Mouse (Mus musculus) heart, embryonic 14.5 days (tissue): ENCODE measurements at regions not wholly inside any gene's neighbourhood (a gene's known extent, or its start where the extent isn't known, plus 50 kb on each side); places are given as distances from the start of the nearest gene placed in this dataset.

Source experiments
- ATAC-seq: fragments of 200-750 bp; cut with Nextera tagmentation; 2 replicates; pipeline ENCODE4 v1.8.0; 2017; ENCODE audit warnings: low read depth, moderate TSS enrichment; ENCODE audit not compliant: insufficient number of reproducible peaks, insufficient read depth, low FRiP score
- H3K27ac ChIP-seq, 2 experiments: fragments of 200-500 bp in 1 of 2; fragments of 300-500 bp in 1 of 2; sonication (generic) in 1 of 2; replicated peaks in 1 of 2; 2 replicates each; pipeline ENCODE4 v1.5.1; 2012 to 2014; ENCODE audit warnings: low read depth in 2 of 2, low read length in 2 of 2, control low read depth in 1 of 2, mild to moderate bottlenecking in 1 of 2, mixed read lengths in 1 of 2; ENCODE audit not compliant: control insufficient read depth in 1 of 2, insufficient read depth in 1 of 2
- H3K27me3 ChIP-seq: fragments of 300-500 bp; sonication (generic); 2 replicates; pipeline ENCODE4 v1.6.1; 2014; ENCODE audit warnings: mild to moderate bottlenecking, low read length, control low read depth; ENCODE audit not compliant: control insufficient read depth, insufficient read depth
- H3K36me3 ChIP-seq: fragments of 300-500 bp; sonication (generic); 2 replicates; pipeline ENCODE4 v1.6.1; 2014; ENCODE audit warnings: mild to moderate bottlenecking, control low read depth, low read length, mixed read lengths; ENCODE audit not compliant: control insufficient read depth, insufficient read depth
- H3K4me1 ChIP-seq, 2 experiments: fragments of 200-500 bp in 1 of 2; fragments of 300-500 bp in 1 of 2; sonication (generic) in 1 of 2; 2 replicates each; pipeline ENCODE4 v1.6.1; 2012 to 2014; ENCODE audit warnings: low read length in 2 of 2, control low read depth in 1 of 2, mixed read lengths in 1 of 2; ENCODE audit not compliant: control insufficient read depth in 2 of 2, insufficient read depth in 2 of 2
- H3K4me2 ChIP-seq: fragments of 300-500 bp; sonication (generic); 2 replicates; pipeline ENCODE4 v1.6.1; 2014; ENCODE audit warnings: mild to moderate bottlenecking, low read length
- H3K4me3 ChIP-seq, 2 experiments: fragments of 200-500 bp in 1 of 2; fragments of 300-500 bp in 1 of 2; sonication (generic) in 1 of 2; 2 replicates each; pipeline ENCODE4 v1.5.1; 2012 to 2014; ENCODE audit warnings: low read length in 2 of 2, mild to moderate bottlenecking in 2 of 2, control low read depth in 1 of 2, low read depth in 1 of 2, moderate library complexity in 1 of 2; ENCODE audit not compliant: control insufficient read depth in 1 of 2, insufficient read depth in 1 of 2
- H3K9ac ChIP-seq: fragments of 300-500 bp; sonication (generic); 2 replicates; pipeline ENCODE4 v1.6.1; 2014; ENCODE audit warnings: mild to moderate bottlenecking, low read length
- H3K9me3 ChIP-seq: fragments of 300-500 bp; sonication (generic); 2 replicates; pipeline ENCODE4 v1.6.1; 2016; ENCODE audit warnings: low read length, control low read depth; ENCODE audit not compliant: control insufficient read depth
- WGBS: fragments of 180-500 bp; shearing (Covaris S2); extraction: QIAGEN DNeasy Blood & Tissue Kit; methylation state at CpG from one replicate; pipeline ENCODE4 v1.1.7; 2014; 5-methylcytosine and 5-hydroxymethylcytosine counted together

- no peaks in the 10 kb centered on the region for H3K4me1 ChIP-seq
- H3K9me3 ChIP-seq: no peaks in the 10 kb centered on the region
- WGBS: 71% methylated on average over 5 of the region's 5 CpGs
- no peak overlapping the region for H3K4me2 ChIP-seq
- no peaks in the 10 kb centered on the region for H3K36me3 ChIP-seq
- H3K9ac ChIP-seq: no peak overlapping the region
- H3K27me3 ChIP-seq: no peaks in the 10 kb centered on the region
- no peak for ATAC-seq
- no peak overlapping the region for H3K27ac ChIP-seq
- H3K4me3 ChIP-seq: no peak overlapping the region
Observed at GRCm38 (mm10) chr15:27341518-27341976, 124.9 kb upstream of the Ank start.

DNA sequence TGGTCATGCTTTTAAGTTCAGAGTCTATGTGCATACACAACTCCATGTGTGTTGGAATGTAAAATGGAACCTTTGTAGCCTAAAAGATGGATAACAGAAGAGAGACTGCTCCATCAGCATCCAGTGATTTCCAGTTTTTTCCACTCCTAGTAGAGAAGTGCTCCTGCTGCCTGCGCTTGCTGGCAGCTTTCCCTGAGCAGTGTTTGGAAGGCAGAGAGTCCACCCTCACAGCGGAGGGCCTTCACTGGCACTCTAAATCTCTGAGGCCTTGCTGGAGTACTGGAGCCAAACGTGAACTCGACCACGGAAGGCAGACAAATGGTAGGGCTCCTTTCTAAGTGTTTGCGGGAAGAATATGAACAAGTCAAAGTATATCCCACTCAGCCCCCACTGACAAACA, 108.0 kb upstream of the Ank start:
- Histone ChIP-seq H3K9ac (no peak overlapping the region), H3K27ac (no peak overlapping the region), H3K4me2 (no peak overlapping the region), H3K4me1 (no peaks in the 10 kb centered on the region), H3K9me3 (no peaks in the 10 kb centered on the region), H3K4me3 (no peak overlapping the region), H3K27me3 (no peaks in the 10 kb centered on the region), H3K36me3 (no peaks in the 10 kb centered on the region)
- no peak for ATAC-seq
- WGBS: 69% methylated on average over 6 of the region's 6 CpGs

DNA sequence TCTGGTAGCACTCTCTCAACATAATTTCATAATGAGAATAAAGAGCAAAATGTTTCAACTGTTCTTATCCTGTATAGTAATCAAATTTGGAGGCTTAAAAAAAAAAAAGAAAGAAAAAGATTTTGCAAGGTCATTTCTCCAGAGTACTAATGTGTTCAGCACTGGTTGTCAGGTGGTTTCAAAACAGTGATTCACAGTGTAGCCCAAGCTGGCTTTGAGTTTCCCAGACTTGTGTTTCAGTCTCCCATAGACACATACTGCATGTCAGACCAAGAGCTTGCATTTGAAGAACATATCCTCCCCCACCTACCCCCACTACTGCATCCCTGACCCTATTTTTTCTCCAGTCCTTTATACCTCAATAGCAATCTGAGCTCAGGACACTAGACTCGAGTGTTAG, 107.2 kb upstream of the Ank start:
- H3K9me3 ChIP-seq: no peaks in the 10 kb centered on the region
- H3K36me3 ChIP-seq: no peaks in the 10 kb centered on the region
- no peak overlapping the region for H3K9ac ChIP-seq
- no peak overlapping the region for H3K4me2 ChIP-seq
- 43% methylated on average over 1 of the region's 1 CpGs for WGBS
- no peak overlapping the region for H3K27ac ChIP-seq
- no peaks in the 10 kb centered on the region for H3K27me3 ChIP-seq
- H3K4me1 ChIP-seq: no peaks in the 10 kb centered on the region
- no peak overlapping the region for H3K4me3 ChIP-seq
- no peak for ATAC-seq

GRCm38 (mm10) chr15:27374517-27374916, 92.0 kb upstream of the Ank start:
- H3K27me3 ChIP-seq: no peaks in the 10 kb centered on the region
- no peak overlapping the region for H3K27ac ChIP-seq
- H3K9ac ChIP-seq: no peak overlapping the region
- H3K9me3 ChIP-seq: no peaks in the 10 kb centered on the region
- H3K4me2 ChIP-seq: no peak overlapping the region
- no peak for ATAC-seq
- no peaks in the 10 kb centered on the region for H3K4me1 ChIP-seq
- 55% methylated on average over 1 of the region's 1 CpGs for WGBS
- H3K4me3 ChIP-seq: no peak overlapping the region
- no peaks in the 10 kb centered on the region for H3K36me3 ChIP-seq

DNA sequence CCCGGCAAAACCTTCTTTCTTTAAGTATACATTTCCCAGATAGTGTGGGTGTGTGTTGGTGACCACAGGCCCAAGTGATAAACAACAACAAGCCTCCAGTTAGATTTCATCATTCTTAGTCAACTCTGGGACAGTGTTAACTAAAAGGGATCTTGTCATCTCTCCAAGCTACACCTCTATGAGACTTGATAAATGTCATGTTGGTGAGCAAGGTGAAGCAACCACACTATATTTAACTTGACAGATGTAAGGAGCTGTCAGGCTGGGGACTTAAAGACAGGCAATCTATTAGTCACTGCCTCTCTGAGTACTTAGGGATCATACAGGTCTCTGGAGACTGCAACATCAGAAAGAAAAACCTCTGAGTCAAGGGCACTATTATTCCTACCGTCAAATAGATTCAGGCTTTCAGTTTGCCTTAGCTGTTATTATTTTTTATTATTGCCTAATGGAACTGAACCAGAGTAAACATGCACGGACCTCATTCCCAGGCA, 87.8 kb upstream of the Ank start:
- no peaks in the 10 kb centered on the region for H3K36me3 ChIP-seq
- H3K4me2 ChIP-seq: no peak overlapping the region
- H3K4me3 ChIP-seq: no peak overlapping the region
- no peak for ATAC-seq
- no peaks in the 10 kb centered on the region for H3K9me3 ChIP-seq
- WGBS: 68% methylated on average over 3 of the region's 3 CpGs
- H3K9ac ChIP-seq: no peak overlapping the region
- no peaks in the 10 kb centered on the region for H3K27me3 ChIP-seq
- H3K4me1 ChIP-seq: no peaks in the 10 kb centered on the region
- H3K27ac ChIP-seq: no peak overlapping the region

DNA sequence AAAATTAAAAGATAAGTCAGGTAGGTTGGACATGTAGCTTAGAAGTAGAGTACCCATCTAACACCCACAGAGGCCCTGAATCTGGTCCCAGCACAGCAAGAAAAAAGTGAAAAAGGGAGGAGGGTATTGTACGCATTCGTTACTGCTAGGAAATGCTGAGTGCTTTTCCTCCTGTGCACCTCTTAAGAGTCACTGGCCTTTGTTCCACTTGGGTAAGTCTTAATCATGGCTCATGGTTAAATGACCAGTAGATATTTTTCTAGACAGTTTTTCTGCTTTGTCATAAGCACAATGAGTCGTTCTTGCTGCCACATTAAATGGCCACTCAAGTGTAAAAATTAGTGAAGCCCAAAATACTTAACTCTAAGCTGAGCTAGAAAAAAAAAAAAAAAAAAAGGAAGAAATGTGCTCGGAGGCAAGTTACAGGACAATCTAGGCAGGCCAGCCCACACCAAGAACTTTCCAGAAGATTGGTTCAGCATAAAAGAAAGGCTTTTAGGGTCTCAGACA, 86.0 kb upstream of the Ank start:
- no peaks in the 10 kb centered on the region for H3K36me3 ChIP-seq
- 83% methylated on average over 4 of the region's 4 CpGs for WGBS
- no peaks in the 10 kb centered on the region for H3K9me3 ChIP-seq
- no peak overlapping the region for H3K9ac ChIP-seq
- H3K4me3 ChIP-seq: no peak overlapping the region
- no peak overlapping the region for H3K27ac ChIP-seq
- H3K27me3 ChIP-seq: no peaks in the 10 kb centered on the region
- H3K4me1 ChIP-seq: no peaks in the 10 kb centered on the region
- no peak overlapping the region for H3K4me2 ChIP-seq
- no peak for ATAC-seq

DNA sequence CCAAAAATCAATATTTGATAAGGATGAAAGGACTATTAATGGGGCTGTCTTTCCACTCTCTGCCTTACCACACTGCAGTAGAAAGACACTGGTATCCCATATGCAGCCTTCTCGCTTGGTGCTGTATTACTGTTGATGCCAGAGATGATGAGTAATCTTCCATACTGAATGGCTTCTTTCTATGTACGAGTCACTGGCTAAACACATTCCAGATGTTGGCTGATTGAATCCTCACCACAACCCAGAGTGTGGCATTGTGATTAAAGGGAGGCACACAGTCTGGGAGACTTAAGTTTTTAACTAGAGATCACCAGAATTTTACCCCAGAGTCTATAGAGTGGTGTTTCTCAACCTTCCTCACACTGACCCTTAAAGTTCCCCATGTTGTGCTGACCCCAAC, 84.9 kb upstream of the Ank start:
- H3K9me3 ChIP-seq: no peaks in the 10 kb centered on the region
- no peak; the same call in 1 of the 2 replicates for ATAC-seq
- no peak overlapping the region for H3K4me2 ChIP-seq
- WGBS: 61% methylated on average over 2 of the region's 2 CpGs
- no peak overlapping the region for H3K27ac ChIP-seq
- H3K4me1 ChIP-seq: no peaks in the 10 kb centered on the region
- no peaks in the 10 kb centered on the region for H3K27me3 ChIP-seq
- no peaks in the 10 kb centered on the region for H3K36me3 ChIP-seq
- no peak overlapping the region for H3K9ac ChIP-seq
- no peak overlapping the region for H3K4me3 ChIP-seq

- Histone ChIP-seq H3K9ac (no peak overlapping the region), H3K4me2 (no peak overlapping the region), H3K4me3 (no peak overlapping the region), H3K36me3 (no peaks in the 10 kb centered on the region), H3K4me1 (no peaks in the 10 kb centered on the region), H3K9me3 (no peaks in the 10 kb centered on the region), H3K27me3 (no peaks in the 10 kb centered on the region), H3K27ac (no peak overlapping the region)
- ATAC-seq: no peak
- 94% methylated on average over 2 of the region's 2 CpGs for WGBS
Observed at GRCm38 (mm10) chr15:27390567-27390966, 75.9 kb upstream of the Ank start.
